Mouse (Mus musculus): ENCODE measurements around the gene Asic2. TPM values are rescaled to one million over a fixed set of nuclear protein-coding genes. Genes with fewer than 3 reads are reported as not detected.

The Asic2 gene
- polyA plus RNA-seq, 2 experiments, result 0.01 to 0.04 TPM

- Histone ChIP-seq H3K9ac (replicated peaks) (no peak overlapping the region), H3K4me3 (ENCODE audit: insufficient read depth in 1 of 2, low read depth in 2 of 2, low read length in 2 of 2) (no peak overlapping the region), H3K4me2 (ENCODE audit: low read depth) (no peak overlapping the region), H3K9me3 (ENCODE audit: control insufficient read depth, low read length) (no peaks in the 10 kb centered on the region), H3K27ac (no peak overlapping the region), H3K27me3 (ENCODE audit: control insufficient read depth, insufficient read depth, low read length) (no peaks in the 10 kb centered on the region), H3K36me3 (replicated peaks; ENCODE audit: control insufficient read depth, insufficient read depth, low read depth) (no peaks in the 10 kb centered on the region), H3K4me1 (replicated peaks; ENCODE audit: control insufficient read depth in 2 of 2, insufficient read depth in 2 of 2, low read length in 1 of 2) (no peaks in the 10 kb centered on the region)
- TF ChIP-seq EP300 (IDR thresholded peaks at IDR 0.05; ENCODE audit: low read depth) (no peak), CTCF (IDR thresholded peaks at IDR 0.05; ENCODE audit: low read depth) (no peak)
- 62% methylated on average over 7 of the region's 7 CpGs for WGBS (ENCODE audit: insufficient replicate concordance)
- ATAC-seq (ENCODE audit: insufficient read depth) (no peak), DNase-seq (ENCODE audit: low read depth in 3 of 3, low spot score in 3 of 3) (no peak)
Measured at GRCm38 (mm10) chr11:81779881-81780280, 188.4 kb downstream of the Asic2 start.

GRCm38 (mm10) chr11:81771195-81771895 is 196.9 kb downstream of the Asic2 start:
- no peak overlapping the region for H3K27ac ChIP-seq
- no peak overlapping the region for H3K4me2 ChIP-seq (ENCODE audit: low read depth)
- H3K9me3 ChIP-seq (ENCODE audit: control insufficient read depth, low read length), result no peaks in the 10 kb centered on the region
- H3K4me1 ChIP-seq (replicated peaks; ENCODE audit: control insufficient read depth in 2 of 2, insufficient read depth in 2 of 2, low read length in 1 of 2), result no peaks in the 10 kb centered on the region
- TF ChIP-seq EP300 (IDR thresholded peaks at IDR 0.05; ENCODE audit: low read depth), result no peak
- TF ChIP-seq CTCF (IDR thresholded peaks at IDR 0.05; ENCODE audit: low read depth), result no peak
- no peak overlapping the region for H3K4me3 ChIP-seq (ENCODE audit: insufficient read depth in 1 of 2, low read depth in 2 of 2, low read length in 2 of 2)
- ATAC-seq (ENCODE audit: insufficient read depth) (no peak), DNase-seq (ENCODE audit: low read depth in 3 of 3, low spot score in 3 of 3) (no peak)
- H3K36me3 ChIP-seq (replicated peaks; ENCODE audit: control insufficient read depth, insufficient read depth, low read depth), result no peaks in the 10 kb centered on the region
- 22% methylated on average over 7 of the region's 7 CpGs for WGBS (ENCODE audit: insufficient replicate concordance)
- no peaks in the 10 kb centered on the region for H3K27me3 ChIP-seq (ENCODE audit: control insufficient read depth, insufficient read depth, low read length)
- H3K9ac ChIP-seq (replicated peaks), result no peak overlapping the region

- TF ChIP-seq CTCF (IDR thresholded peaks at IDR 0.05; ENCODE audit: low read depth) (0 out of 2 replicates have a peak, but pooled peaks have one; percentile 5), EP300 (IDR thresholded peaks at IDR 0.05; ENCODE audit: low read depth) (no peak)
- H3K4me2 ChIP-seq (ENCODE audit: low read depth), result no peak overlapping the region
- WGBS (ENCODE audit: insufficient replicate concordance), result 38% methylated on average over 5 of the region's 5 CpGs
- no peak overlapping the region for H3K4me3 ChIP-seq (ENCODE audit: insufficient read depth in 1 of 2, low read depth in 2 of 2, low read length in 2 of 2)
- H3K4me1 ChIP-seq (replicated peaks; ENCODE audit: control insufficient read depth in 2 of 2, insufficient read depth in 2 of 2, low read length in 1 of 2), result no peaks in the 10 kb centered on the region
- no peak overlapping the region for H3K9ac ChIP-seq (replicated peaks)
- no peak for DNase-seq (ENCODE audit: low read depth in 3 of 3, low spot score in 3 of 3)
- no peak overlapping the region for H3K27ac ChIP-seq
- H3K36me3 ChIP-seq (replicated peaks; ENCODE audit: control insufficient read depth, insufficient read depth, low read depth), result no peaks in the 10 kb centered on the region
- no peaks in the 10 kb centered on the region for H3K9me3 ChIP-seq (ENCODE audit: control insufficient read depth, low read length)
- no peaks in the 10 kb centered on the region for H3K27me3 ChIP-seq (ENCODE audit: control insufficient read depth, insufficient read depth, low read length)
- ATAC-seq (ENCODE audit: insufficient read depth), result no peak
Measured at GRCm38 (mm10) chr11:81769691-81770260, 198.5 kb downstream of the Asic2 start.

GRCm38 (mm10) chr11:81768305-81768704 is 200.0 kb downstream of the Asic2 start:
- ATAC-seq (ENCODE audit: insufficient read depth) (no peak), DNase-seq (ENCODE audit: low read depth in 3 of 3, low spot score in 3 of 3) (no peak)
- TF ChIP-seq CTCF (IDR thresholded peaks at IDR 0.05; ENCODE audit: low read depth) (no peak), EP300 (IDR thresholded peaks at IDR 0.05; ENCODE audit: low read depth) (no peak)
- no peak overlapping the region for H3K9ac ChIP-seq (replicated peaks)
- 48% methylated on average over 2 of the region's 2 CpGs for WGBS (ENCODE audit: insufficient replicate concordance)
- no peaks in the 10 kb centered on the region for H3K27me3 ChIP-seq (ENCODE audit: control insufficient read depth, insufficient read depth, low read length)
- H3K36me3 ChIP-seq (replicated peaks; ENCODE audit: control insufficient read depth, insufficient read depth, low read depth), result no peaks in the 10 kb centered on the region
- no peaks in the 10 kb centered on the region for H3K9me3 ChIP-seq (ENCODE audit: control insufficient read depth, low read length)
- no peak overlapping the region for H3K4me3 ChIP-seq (ENCODE audit: insufficient read depth in 1 of 2, low read depth in 2 of 2, low read length in 2 of 2)
- no peak overlapping the region for H3K27ac ChIP-seq
- no peak overlapping the region for H3K4me2 ChIP-seq (ENCODE audit: low read depth)
- no peaks in the 10 kb centered on the region for H3K4me1 ChIP-seq (replicated peaks; ENCODE audit: control insufficient read depth in 2 of 2, insufficient read depth in 2 of 2, low read length in 1 of 2)

GRCm38 (mm10) chr11:81767781-81768180 is 200.5 kb downstream of the Asic2 start:
- H3K9ac ChIP-seq (replicated peaks), result no peak overlapping the region
- H3K9me3 ChIP-seq (ENCODE audit: control insufficient read depth, low read length), result no peaks in the 10 kb centered on the region
- no peaks in the 10 kb centered on the region for H3K27me3 ChIP-seq (ENCODE audit: control insufficient read depth, insufficient read depth, low read length)
- H3K4me3 ChIP-seq (ENCODE audit: insufficient read depth in 1 of 2, low read depth in 2 of 2, low read length in 2 of 2), result no peak overlapping the region
- ATAC-seq (ENCODE audit: insufficient read depth) (no peak), DNase-seq (ENCODE audit: low read depth in 3 of 3, low spot score in 3 of 3) (no peak)
- H3K4me2 ChIP-seq (ENCODE audit: low read depth), result no peak overlapping the region
- no peak overlapping the region for H3K27ac ChIP-seq
- 56% methylated on average over 1 of the region's 1 CpGs for WGBS (ENCODE audit: insufficient replicate concordance)
- no peaks in the 10 kb centered on the region for H3K4me1 ChIP-seq (replicated peaks; ENCODE audit: control insufficient read depth in 2 of 2, insufficient read depth in 2 of 2, low read length in 1 of 2)
- no peaks in the 10 kb centered on the region for H3K36me3 ChIP-seq (replicated peaks; ENCODE audit: control insufficient read depth, insufficient read depth, low read depth)
- TF ChIP-seq CTCF (IDR thresholded peaks at IDR 0.05; ENCODE audit: low read depth) (no peak), EP300 (IDR thresholded peaks at IDR 0.05; ENCODE audit: low read depth) (no peak)
